ENCODE assay signal across 17 mouse cellular contexts in the genomic region with DNA sequence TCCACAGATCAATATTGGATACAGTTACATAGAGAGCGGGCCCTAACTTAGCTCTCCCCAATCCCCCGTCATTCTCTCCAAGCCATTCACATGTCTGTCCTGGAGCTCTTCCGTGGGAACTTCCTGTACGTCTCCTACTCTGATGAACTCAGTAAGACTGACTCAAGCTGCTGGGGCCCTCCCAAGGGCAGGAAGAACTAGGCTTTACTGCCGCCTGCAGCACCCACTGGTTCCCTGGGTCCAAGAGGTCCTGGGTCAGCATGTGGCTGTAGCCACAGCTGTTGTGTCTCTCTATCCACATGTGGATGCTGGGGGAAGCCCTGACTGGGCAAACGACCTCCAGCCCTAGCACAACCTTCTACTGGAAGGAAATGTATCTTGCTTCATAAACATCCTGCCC. TPM values are rescaled to one million over a fixed set of nuclear protein-coding genes. Genes with fewer than 3 reads are reported as not detected.
"Had no signal": no experiment of that assay in that cellular context is flagged by ENCODE, and none has a peak within 500 bp of the region (broad histone marks: within the 10 kb centered on the region; RNA-seq: fewer than 3 reads in every experiment).

No protein-coding gene starts in this region.

- H3K36me3 ChIP-seq: intestine, embryonic 15.5 days; kidney, embryonic 15.5 days; limb, embryonic 10.5 days; liver, embryonic 15.5 days; midbrain, embryonic 12.5 days had no signal

- ATAC-seq: intestine, embryonic 15.5 days had no signal

- H3K4me1 ChIP-seq: intestine, embryonic 15.5 days; limb, embryonic 10.5 days; midbrain, embryonic 12.5 days had no signal

- H3K27ac ChIP-seq: intestine, embryonic 15.5 days; kidney, embryonic 15.5 days; left cerebral cortex, adult 2 months; limb, embryonic 10.5 days; liver, embryonic 15.5 days; macrophage; midbrain, embryonic 12.5 days; stomach, postnatal 0 days had no signal

- H3K27me3 ChIP-seq: intestine, embryonic 15.5 days; kidney, embryonic 15.5 days; liver, embryonic 15.5 days; midbrain, embryonic 12.5 days had no signal

- H3K9ac ChIP-seq: intestine, embryonic 15.5 days; kidney, embryonic 15.5 days; liver, embryonic 15.5 days; midbrain, embryonic 12.5 days had no signal

- H3K4me2 ChIP-seq: intestine, embryonic 15.5 days; kidney, embryonic 15.5 days; liver, embryonic 11.5 days; liver, embryonic 15.5 days; midbrain, embryonic 12.5 days had no signal

- DNase-seq: kidney, adult 18-20 months; kidney, postnatal 25 days; right cerebral cortex, adult 18-20 months; right cerebral cortex, postnatal 25 days; thymus, postnatal 14 days had no signal

- H3K9me3 ChIP-seq: intestine, embryonic 15.5 days; kidney, embryonic 15.5 days; limb, embryonic 10.5 days; liver, embryonic 15.5 days; megakaryocyte, embryonic 14.5 days; midbrain, embryonic 12.5 days had no signal

- H3K4me3 ChIP-seq: intestine, embryonic 15.5 days; kidney, embryonic 15.5 days; left cerebral cortex, adult 2 months; limb, embryonic 10.5 days; liver, embryonic 15.5 days; megakaryocyte, embryonic 14.5 days; midbrain, embryonic 12.5 days had no signal

RNA-seq across cellular contexts. Expression of gene Tmigd1, which starts 27.2 kb away (rescaled TPM):
- polyA plus RNA-seq: liver, embryonic 11.5 days; liver, embryonic 15.5 days; macrophage; midbrain, embryonic 12.5 days; midbrain, postnatal 0 days; neural tube, embryonic 14.5 days had no signal
